Mouse (Mus musculus) natural killer cell, adult 2 months (primary cell): Measurements from ENCODE around the gene Wwox.

ENCODE experiments used
- DNase-seq, 2 experiments: peaks; one replicate each; pipeline ENCODE4 v3.0.0; 2022; ENCODE audit warnings: low spot score in 2 of 2

Gene Wwox

DNA sequence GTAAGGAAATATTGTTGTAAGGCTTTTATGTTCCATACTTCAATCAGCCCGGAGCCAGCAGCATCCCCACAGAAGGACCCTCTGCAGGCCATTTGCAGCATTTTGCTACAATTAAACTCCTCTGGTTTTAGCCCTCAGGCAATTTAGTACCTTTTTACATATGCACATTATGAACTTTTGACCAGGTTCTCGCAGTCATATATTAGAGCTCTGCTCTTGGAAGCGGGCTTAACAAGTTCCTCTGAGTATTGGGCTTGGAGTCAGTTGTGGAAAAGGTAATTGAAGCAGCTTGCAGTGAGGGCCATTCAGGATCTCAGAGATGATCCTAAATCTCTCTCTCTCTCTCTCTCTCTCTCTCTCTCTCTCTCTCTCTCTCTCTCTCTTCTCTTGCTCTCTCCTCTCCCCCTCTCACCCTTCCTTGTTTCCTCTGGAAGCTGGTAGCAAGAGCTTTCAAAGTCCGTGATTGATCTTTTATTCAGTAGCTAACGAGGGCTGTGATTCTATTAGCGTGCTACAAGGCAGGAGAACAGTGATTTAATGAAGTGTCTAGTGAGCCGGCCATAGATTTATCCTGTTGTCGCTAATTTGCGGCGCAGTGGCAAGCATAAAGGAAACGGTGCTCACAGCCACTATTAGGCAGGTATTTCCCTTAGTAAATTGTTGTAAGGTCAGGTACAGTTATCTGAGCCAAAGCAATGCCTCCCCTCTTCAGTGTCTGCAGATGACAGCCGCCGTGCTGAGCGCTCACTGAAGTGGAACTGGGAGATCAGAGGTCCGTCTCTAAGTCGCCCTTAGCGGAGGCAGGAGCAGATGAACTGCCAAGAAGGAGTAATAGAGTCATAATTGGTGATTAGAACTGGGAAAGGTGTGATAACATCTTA, 292.0 kb downstream of the Wwox start:
- no peak for DNase-seq

DNA sequence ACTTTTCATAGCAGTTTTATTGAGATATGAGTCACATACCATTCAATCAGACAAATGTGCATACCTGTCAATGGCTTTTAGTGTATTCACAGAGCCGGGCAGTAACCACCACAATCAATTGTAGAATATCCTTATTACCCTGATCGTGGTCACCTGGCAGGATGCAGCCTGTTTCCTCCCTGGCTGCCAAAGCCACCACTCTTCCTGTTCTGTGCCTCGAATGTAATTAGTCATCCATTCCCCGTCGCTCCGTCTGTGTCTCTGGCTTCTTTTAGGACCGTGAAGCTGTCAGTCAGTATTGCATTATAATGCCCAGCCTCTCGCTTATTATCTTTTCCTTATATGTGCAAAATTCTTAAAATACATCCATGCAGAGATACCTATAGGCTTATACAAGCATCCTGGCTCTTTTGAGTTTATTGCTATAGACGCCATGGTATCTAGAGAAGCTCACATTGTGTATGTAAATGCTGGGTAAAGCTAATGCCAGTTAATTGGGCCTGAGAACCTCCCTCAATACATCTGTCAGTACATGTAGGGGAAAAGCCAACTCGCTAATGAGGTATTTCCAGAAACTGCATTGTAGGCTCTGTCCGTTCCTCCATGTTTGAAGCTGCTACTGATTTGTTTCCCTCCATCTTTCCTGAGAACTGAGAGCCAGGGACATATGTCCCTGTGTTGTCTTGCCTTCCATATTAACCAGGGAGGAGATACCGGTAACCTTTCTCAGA, 303.9 kb downstream of the Wwox start:
- no peak for DNase-seq

DNA sequence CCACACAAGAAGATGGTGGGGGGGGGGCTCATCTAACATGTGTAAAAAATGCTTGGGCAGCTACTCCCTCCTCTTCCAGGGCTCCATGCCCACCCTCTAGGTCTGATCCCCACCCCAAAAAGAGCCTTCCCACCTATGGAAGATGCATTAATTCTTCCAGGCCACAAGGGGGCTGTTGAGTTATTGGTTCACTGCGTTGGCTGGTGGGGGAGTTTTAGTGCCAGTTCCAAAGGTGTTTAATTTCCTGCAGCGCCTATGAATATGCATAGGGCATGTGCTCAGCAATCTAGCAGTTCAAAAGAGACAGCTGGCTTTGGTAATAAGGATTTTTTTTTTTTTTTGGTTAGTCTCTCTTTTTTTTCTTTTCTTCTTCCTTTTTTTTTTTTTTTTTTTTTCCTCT, 306.9 kb downstream of the Wwox start:
- DNase-seq = no peak

DNA sequence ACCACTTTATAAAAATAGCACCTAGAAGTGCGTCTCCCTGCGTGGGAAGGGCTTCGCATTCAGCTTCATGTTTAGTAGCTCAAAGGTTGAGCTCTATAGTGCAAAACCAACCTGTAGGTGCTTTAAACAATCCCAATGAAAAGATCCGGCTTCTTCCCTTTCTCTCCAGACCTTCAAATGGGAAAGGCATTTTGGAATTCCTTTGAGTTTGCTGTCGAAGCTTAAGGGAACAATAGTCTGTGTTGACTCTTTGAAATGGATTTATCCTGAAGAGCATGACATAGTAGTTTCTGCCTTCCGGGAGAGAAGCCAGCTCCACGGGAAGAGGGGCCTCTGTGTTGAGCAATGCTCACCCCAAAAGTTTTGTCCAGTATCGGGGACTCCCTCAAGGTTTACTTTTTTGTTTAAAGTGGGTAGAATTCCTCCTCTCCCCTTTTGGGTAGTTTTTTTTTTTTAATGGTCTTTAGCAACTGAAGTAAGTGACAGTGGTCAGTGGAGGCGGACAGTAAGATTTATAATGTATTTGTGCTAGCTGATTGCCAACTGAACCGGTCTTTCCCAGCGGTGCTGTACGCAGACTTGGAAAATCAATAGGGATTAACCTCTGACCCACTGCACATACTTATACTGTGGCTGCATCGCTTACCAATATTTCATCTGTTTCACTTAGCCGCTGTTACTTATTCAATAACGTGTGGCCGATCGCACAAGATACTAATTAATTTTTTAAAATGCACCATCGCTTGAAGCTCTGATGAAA, 312.1 kb downstream of the Wwox start:
- no peak for DNase-seq

DNA sequence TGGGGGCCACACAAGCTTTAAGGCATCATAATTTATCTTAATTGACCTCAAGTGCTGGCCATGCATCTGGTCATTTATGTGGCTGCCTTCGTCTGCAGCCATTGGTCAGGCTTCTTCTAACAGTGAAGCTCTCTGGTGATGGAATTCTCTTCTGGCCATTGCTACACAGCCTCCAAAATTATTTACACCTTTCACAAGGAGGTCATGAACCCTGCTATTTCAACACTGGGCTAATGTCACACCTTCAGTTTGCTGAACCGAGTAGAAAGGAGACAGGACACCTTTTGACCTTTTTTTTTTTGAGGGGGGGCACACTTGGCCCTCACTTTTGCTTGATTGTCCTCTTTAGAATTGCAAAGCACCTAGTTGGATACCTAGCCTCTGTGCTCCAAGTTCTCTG, 320.2 kb downstream of the Wwox start:
- DNase-seq = no peak

DNA sequence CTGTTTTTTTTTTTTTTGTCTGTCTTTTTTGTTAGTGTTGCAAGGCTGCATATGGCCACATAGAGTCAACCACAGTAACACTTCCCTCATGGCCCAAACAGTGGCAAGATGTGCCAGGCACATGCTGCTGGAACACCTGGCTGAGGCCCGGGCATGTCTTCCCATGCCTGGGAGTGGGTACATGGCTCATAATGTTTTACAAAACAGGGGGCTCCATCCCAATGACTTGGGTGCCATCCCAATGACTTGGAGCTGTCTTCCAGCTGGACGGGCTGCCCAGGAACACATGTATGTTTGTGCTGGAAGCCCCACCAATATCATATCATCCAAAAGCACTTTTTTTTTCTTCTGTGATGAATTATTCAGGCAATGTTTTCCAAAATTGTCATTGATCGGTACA, 329.1 kb downstream of the Wwox start:
- no peak for DNase-seq

DNA sequence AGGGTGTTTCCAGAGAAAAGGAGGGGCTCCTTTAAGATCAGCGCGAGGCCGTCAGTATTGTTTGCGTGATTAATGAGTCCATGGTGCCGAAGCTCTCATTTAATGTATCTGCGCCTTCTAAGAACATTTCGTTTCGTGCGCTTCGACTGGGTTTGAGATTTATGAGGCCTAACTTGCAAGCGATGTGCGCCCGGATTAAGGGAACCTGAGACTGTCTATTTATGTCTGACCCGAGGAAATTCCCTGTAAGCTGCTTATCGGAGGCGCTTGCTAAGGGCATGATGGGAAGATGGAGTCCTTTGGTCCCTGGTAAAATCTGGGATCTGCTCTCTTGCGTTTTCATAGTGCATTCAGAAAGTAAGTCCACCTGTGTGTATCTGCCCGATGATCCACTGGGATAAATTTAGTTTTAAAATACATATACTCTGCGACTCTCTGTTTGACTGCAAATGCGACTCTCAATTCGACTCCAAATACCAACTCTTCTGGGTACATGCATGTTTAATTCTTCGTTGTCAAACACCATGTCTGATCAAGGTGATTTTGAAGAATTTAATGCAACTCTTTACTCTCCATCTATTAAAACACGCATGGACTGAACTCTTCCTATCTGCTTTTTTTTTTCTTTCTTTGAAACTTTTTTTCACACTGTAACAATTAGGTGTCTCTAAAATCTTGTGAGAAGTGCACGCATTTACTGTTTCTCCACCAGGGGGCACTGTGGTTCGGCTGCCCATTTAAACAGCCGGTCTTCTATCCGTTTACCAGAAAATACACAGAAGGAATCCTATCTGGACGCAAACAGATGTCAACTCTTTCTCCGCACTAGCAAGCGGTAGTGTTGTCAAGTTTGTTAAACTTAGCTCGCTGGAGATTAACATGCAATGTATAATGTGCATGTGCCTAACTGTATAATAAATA, 331.7 kb downstream of the Wwox start:
- peak; percentile 33 to 66 for DNase-seq

DNA sequence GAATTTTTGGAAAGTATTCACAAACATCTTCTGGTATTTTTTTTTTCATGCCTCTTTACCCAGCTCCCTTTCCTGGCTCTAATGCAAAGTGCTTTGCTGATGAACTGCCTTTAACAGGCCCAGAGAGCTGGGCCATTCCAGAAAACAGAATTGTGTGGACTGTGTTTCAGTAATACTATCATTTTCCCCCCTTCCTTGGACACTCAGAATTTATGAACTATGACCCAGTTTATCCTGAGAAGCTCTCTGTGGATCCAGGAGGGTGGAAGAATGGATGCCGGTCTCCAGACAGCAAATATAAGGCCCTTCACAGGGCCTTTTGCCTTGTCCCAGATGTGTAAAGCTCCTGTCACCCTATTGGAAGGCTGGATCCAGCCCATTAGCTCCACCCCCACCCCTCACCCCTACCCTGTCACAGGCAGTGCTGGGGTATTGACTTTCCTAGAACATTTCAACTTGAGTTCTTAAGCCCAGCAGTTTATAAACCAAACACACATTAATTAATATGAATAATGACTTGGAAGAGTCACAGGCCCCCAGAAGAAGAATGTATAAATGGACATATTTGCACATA, 332.9 kb downstream of the Wwox start:
- DNase-seq = no peak

DNA sequence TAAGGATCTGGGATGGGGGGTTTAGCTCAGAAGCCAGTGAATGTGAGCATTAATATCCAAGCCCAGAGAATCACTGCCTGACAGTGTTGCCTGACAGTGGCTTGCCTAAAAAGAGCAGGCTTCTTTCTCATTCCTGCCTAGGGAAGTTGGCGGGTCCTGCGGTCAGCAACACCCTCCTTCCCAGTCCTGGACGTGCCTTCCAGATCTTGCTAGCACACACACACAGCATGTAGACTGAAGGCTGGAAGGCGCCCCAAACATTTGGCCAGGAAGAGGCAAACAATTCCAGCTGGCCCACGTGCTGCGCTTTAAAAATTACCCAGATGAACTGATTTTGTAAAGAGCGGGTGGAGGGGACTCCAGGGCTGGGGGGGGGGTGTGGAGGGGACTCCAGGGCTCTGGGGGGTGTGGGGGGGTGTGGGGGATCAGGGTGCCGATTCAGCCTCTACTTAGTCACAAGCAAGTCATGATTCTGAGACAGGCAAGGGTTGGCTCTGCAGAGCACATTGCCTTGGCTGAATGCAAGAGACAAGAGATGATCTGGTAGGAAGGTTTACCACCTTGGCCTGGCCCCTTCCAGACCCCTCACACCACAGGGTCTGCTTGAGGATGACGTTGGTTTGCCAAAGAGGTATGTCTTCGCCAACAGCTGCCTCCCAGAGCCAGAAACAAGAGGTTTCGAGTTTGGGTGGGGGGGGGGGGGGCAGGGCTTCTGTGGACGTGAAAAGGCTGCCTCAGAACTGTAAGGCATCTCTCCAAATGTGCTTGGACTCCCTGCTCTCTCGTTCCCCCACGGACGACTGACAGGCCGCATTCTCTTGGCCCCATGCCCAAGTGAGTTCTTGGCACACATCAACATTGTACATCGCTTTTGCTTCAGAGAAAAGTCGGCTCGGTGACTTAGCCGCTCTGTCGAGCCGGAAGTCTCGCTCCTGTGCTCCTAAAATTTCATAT, 334.3 kb downstream of the Wwox start:
- no peak for DNase-seq

DNA sequence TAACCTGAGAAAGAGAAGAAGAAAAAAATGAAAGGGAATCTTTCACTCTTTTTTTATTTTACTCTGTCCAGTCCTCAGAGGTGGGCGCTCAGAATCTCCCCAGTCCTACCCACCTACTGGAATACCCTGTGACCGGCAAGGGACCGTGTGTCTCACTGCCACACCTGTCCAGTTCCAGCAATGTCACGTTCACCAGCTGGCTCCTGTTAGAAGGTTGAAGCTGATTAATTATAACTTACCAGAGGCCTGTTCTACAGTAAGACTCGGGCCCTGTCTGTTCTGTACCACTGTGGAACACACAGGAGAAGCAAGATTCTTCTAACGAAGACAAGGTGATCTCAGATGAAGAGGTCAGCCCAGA, 334.9 kb downstream of the Wwox start:
- DNase-seq = no peak

DNA sequence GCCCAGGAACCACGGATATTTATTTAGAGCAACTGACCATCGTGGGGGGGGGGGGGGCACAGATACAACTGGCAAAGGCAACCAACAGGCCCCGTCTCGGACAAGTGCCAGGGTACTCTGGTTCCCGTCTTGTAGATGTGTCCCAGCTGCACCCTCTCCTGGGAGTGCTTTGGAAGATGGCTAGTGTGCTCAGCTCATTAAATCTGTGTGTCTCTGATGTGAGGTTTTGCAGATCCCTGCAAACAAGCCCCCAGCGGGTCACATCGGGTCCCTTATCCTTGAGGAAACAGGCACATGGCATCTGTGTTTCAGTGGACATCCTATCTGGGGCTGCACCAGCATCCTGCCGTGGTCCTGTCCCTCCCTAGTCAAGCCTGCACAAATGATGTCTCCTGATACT, 336.1 kb downstream of the Wwox start:
- DNase-seq = no peak

DNA sequence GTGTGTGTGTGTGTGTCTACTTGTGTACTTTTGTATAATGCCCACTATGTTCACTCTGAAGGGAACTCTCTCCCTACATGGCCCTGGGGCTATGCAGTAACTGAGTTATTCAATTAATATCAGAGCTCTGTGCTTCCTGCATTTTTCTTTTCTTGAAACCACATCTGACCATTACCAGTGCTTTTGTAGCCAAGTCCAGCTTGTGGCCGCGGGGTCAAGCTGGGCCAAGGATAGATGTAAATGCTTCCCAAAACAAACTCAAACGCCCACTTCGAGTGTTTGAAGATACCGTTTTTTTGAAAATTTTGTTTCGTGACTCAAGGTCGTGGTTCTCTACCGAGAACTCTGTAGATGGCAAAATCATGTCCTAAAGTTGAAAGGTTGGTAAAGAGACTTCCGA, 337.2 kb downstream of the Wwox start:
- no peak for DNase-seq

DNA sequence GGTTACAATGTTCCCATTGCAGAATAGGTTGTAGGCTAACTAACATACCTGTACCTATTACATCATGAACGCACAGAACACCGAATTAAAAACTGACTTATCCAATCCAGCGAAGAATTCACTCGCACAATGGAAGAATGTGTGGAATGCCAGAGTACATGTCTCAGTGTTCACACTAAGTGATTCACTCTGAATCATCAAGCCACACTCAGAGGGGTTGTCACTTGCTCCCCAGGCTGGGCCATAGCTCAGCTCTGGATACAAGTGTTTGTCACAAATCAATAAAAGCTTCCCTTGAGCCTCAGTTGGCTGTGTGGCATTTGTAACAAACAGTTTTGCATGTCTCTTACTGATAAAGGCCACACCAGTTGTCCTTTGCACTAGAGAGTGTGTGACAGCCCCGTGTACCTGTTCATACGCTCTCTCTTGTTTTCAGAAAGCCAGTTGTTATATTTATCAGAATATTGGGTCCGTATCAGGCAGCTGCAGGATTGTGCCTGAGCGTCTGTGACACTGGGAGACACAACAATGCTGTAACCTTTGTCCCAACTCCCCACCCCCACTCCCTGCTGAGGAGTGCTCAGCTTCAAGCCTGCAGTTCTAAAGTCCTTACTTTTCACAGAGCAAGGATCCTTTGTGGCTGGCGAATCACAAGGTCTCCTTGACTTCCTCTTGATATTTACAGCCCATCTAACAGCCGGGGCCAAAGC, 338.0 kb downstream of the Wwox start:
- DNase-seq = no peak

DNA sequence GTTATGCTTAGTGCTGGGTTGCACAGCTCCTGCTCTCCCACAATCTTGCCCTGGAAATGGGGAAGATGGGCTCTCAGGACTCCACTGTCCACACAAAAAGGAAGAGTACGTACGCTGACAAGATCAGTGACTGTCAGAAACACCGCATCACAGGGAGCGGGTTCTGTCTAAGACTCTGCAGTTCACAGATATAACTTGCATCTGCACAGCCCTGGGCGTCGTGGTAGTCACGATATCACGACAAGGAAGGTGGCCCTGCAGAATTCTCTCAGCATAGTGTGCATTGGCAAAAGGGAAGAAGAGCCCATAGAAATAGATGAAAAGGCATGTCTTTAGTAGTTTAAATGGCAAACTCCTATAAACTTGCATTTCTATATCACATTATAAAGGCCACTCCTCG, 339.5 kb downstream of the Wwox start:
- DNase-seq = no peak

DNA sequence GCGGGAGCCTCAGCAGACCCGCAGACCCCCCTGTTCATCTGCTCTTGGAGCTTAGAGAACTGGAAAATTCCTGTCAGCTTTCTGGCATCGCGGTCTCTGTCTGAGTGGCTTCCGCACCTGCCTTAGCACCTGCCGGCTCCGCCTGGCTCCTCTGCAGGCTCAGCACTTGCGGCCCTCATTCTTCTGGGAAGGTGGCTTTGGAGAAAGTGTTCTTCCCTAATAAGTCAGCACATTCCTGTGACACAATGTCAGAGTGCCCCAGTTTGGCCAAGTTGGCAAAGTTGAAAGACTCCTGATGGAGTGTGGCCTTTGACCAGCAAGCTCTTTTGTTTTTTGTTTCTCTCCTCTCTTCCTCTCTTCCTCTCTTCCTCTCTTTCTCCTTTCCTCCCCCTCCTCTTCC, 343.9 kb downstream of the Wwox start:
- DNase-seq = no peak

DNA sequence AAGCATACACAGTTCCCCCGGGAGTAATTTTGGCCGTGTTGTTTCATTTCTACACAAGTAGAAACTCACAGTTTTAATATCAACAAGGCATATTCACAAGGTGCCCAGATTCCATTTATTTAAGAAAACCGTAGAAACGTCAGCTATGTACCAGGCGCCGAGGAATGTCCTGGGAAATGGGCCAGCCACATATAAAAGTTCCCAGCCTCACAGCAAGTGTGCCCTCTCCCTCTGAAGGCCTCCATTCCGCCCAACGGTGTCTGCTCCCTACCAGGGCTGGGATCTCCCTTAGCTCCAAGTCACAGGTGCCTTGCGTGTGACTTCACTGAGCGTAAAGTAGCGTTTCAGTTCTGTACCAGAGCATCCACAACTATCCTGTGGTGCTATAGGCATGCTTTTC, 346.4 kb downstream of the Wwox start:
- DNase-seq = no peak

DNA sequence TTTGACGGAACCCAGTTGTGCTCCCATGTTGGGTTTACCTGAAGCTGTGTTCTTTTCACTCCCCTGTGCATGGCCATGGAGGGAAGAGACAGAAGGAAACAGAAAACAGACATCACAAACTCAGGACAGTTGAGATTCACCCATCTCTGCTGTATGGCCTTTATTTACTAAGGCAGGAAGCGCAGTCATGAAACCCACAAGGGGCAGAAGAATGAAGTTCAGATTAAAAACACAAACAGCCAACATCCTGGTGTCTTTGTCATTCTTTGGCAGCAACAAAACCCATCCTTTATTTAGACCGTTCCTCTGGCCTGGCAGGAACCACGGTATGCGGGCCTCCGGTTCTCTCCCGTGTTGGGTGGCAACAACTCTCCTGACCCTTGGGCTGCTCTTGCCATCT, 350.2 kb downstream of the Wwox start:
- no peak for DNase-seq

DNA sequence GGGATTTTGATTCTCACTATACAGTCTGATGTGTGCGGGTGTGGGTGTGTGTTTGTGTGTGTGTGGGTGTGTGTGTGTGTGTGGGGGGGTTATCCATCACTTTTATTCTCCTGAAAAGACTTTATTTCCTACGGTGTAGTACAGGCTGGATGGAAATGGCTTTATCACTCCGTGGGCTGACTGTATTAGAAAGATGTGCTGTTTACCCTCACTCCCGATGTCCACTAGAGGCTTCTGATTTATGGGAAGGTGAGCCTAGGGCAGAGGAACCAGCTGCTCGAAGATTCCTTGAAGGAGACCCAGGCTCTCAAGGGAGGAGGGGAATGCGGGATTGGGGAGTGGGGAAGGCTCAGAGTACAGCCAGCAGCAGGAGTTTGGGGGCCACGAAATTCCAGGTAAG, 351.3 kb downstream of the Wwox start:
- no peak for DNase-seq

DNA sequence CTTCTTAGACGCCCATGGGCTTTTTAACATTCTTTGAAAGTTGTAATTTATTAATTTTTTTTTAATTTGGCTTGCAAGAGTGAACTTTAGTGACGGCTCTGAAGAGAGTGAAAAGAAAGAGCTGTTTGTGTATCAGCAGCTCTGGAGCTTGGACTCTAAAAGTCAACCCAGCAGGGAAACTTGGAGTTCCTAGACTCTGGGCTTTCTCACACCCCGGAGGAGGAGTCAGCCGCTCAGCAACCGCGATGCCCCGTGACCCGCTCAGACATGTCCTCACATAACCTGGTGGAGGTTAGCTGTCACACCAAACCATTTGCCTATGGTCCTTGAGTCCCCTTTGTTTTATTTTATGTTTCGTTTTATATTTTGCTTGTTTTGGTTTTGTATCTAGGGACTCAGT, 354.2 kb downstream of the Wwox start:
- DNase-seq = no peak
